Mouse (Mus musculus) thymus, postnatal 25 days (tissue): ENCODE data around the gene Sp110.
A peak's percentile ranks its signal among the peaks of the same experiment; 100 is the strongest.
"Not testable (repeated sequence)": the region's sequence is repeated elsewhere in the genome, so short reads cannot be mapped to it uniquely, and the experiment has no call there.

ENCODE experiments used
- DNase-seq: peaks from one replicate; pipeline ENCODE4 v3.0.0; 2022

Gene Sp110

GRCm38 (mm10) chr1:85598271-85599012 lies at the start of gene Sp110:
TSS of gene Sp110 (minus strand) at chr1:85598817.
- peak; percentile 49 for DNase-seq

- not testable (repeated sequence) for DNase-seq
These were observed 39.5 kb upstream of the Sp110 start for GRCm38 (mm10) chr1:85638144-85638543.

- not testable (repeated sequence) for DNase-seq
These were observed 38.3 kb upstream of the Sp110 start for GRCm38 (mm10) chr1:85636936-85637335.

GRCm38 (mm10) chr1:85618689-85619088 lies 20.1 kb upstream of the Sp110 start:
- DNase-seq = not testable (repeated sequence)

- not testable (repeated sequence) for DNase-seq
These were observed 18.5 kb upstream of the Sp110 start for GRCm38 (mm10) chr1:85617161-85617560.

GRCm38 (mm10) chr1:85615819-85616218 lies 17.2 kb upstream of the Sp110 start:
- DNase-seq = not testable (repeated sequence)

- DNase-seq = not testable (repeated sequence)
These were observed 16.5 kb upstream of the Sp110 start for GRCm38 (mm10) chr1:85615096-85615495.

- not testable (repeated sequence) for DNase-seq
These were observed 12.0 kb upstream of the Sp110 start for GRCm38 (mm10) chr1:85610581-85610980.

- DNase-seq = not testable (repeated sequence)
These were observed 9.7 kb upstream of the Sp110 start for GRCm38 (mm10) chr1:85608361-85608760.

- DNase-seq = not testable (repeated sequence)
These were observed 5.7 kb upstream of the Sp110 start for GRCm38 (mm10) chr1:85604341-85604740.

- DNase-seq = peak; percentile 61
These were observed 2.2 kb upstream of the Sp110 start for GRCm38 (mm10) chr1:85600794-85601193.

GRCm38 (mm10) chr1:85600078-85600477 lies 1.5 kb upstream of the Sp110 start, which contains the start of gene Sp140:
TSS of gene Sp140 (plus strand) at chr1:85600378.
- not testable (repeated sequence) for DNase-seq

- not testable (repeated sequence) for DNase-seq
These were observed 6.1 kb downstream of the Sp110 start for GRCm38 (mm10) chr1:85592526-85592925.

GRCm38 (mm10) chr1:85588697-85589096 lies 9.9 kb downstream of the Sp110 start:
- DNase-seq = not testable (repeated sequence)

- not testable (repeated sequence) for DNase-seq
These were observed 17.1 kb downstream of the Sp110 start for GRCm38 (mm10) chr1:85581518-85581917.

GRCm38 (mm10) chr1:85580578-85580977 lies 18.0 kb downstream of the Sp110 start:
- not testable (repeated sequence) for DNase-seq

- not testable (repeated sequence) for DNase-seq
These were observed 18.5 kb downstream of the Sp110 start for GRCm38 (mm10) chr1:85580148-85580534.

GRCm38 (mm10) chr1:85579199-85580147 lies 19.1 kb downstream of the Sp110 start:
- not testable (repeated sequence) for DNase-seq

GRCm38 (mm10) chr1:85578372-85579010 lies 20.1 kb downstream of the Sp110 start:
- DNase-seq = not testable (repeated sequence)

GRCm38 (mm10) chr1:85575376-85575775 lies 23.2 kb downstream of the Sp110 start, which contains the start of gene G530012D18Rik:
TSS of gene G530012D18Rik (plus strand) at chr1:85575676.
- DNase-seq = not testable (repeated sequence)

- DNase-seq = not testable (repeated sequence)
These were observed 25.1 kb downstream of the Sp110 start for GRCm38 (mm10) chr1:85573554-85573953.

GRCm38 (mm10) chr1:85555261-85555660 lies 43.4 kb downstream of the Sp110 start:
- peak; percentile 11 for DNase-seq

GRCm38 (mm10) chr1:85546442-85546841 lies 52.2 kb downstream of the Sp110 start:
- DNase-seq = not testable (repeated sequence)
